Mouse (Mus musculus): ENCODE measurements around the gene Grin2d. TPM values are rescaled to one million over a fixed set of nuclear protein-coding genes. Genes with fewer than 3 reads are reported as not detected.
A peak's percentile ranks its signal among the peaks of the same experiment; 100 is the strongest.

Grin2d gene
- polyA plus RNA-seq, 1 experiment from 2014 or later = 0.37 TPM

- Histone ChIP-seq H3K27me3 (replicated peaks; ENCODE audit: control insufficient read depth, insufficient read depth, low read length) (no peaks in the 10 kb centered on the region), H3K9ac (ENCODE audit: low read length) (no peak overlapping the region), H3K27ac (ENCODE audit: low read depth) (no peak overlapping the region), H3K4me3 (ENCODE audit: low read depth, low read length) (no peak overlapping the region), H3K4me1 (replicated peaks; ENCODE audit: control insufficient read depth, insufficient read depth, low read length) (no peaks in the 10 kb centered on the region; the same call in 1 of the 2 replicates), H3K4me2 (ENCODE audit: low read length) (no peak overlapping the region), H3K36me3 (ENCODE audit: control insufficient read depth, insufficient read depth, low read length) (no peaks in the 10 kb centered on the region), H3K9me3 (ENCODE audit: control insufficient read depth, low read length) (no peaks in the 10 kb centered on the region)
- ATAC-seq (replicated peaks; ENCODE audit: low FRiP score, low TSS enrichment, low read depth) (no peak), DNase-seq (ENCODE audit: low spot score) (no peak)
- 87% methylated on average over 2 of the region's 2 CpGs for WGBS
These were observed 14.5 kb upstream of the Grin2d start for GRCm38 (mm10) chr7:45892651-45893050.

GRCm38 (mm10) chr7:45887246-45887645 lies 9.1 kb upstream of the Grin2d start:
- Histone ChIP-seq H3K9ac (ENCODE audit: low read length) (no peak overlapping the region), H3K36me3 (ENCODE audit: control insufficient read depth, insufficient read depth, low read length) (peaks cover 33% of the 10 kb centered on the region), H3K4me3 (ENCODE audit: low read depth, low read length) (no peak overlapping the region), H3K9me3 (ENCODE audit: control insufficient read depth, low read length) (no peaks in the 10 kb centered on the region), H3K4me2 (ENCODE audit: low read length) (no peak overlapping the region), H3K4me1 (replicated peaks; ENCODE audit: control insufficient read depth, insufficient read depth, low read length) (no peaks in the 10 kb centered on the region), H3K27me3 (replicated peaks; ENCODE audit: control insufficient read depth, insufficient read depth, low read length) (no peaks in the 10 kb centered on the region), H3K27ac (ENCODE audit: low read depth) (no peak overlapping the region)
- DNase-seq (ENCODE audit: low spot score) (no peak), ATAC-seq (replicated peaks; ENCODE audit: low FRiP score, low TSS enrichment, low read depth) (no peak)
- 39% methylated on average over 3 of the region's 3 CpGs for WGBS

GRCm38 (mm10) chr7:45881011-45881410 lies 2.8 kb upstream of the Grin2d start:
- Histone ChIP-seq H3K4me1 (replicated peaks; ENCODE audit: control insufficient read depth, insufficient read depth, low read length) (no peaks in the 10 kb centered on the region), H3K27me3 (replicated peaks; ENCODE audit: control insufficient read depth, insufficient read depth, low read length) (no peaks in the 10 kb centered on the region), H3K9me3 (ENCODE audit: control insufficient read depth, low read length) (0 out of 2 replicates have a peak, but pooled peaks cover 2% of the 10 kb centered on the region), H3K9ac (ENCODE audit: low read length) (no peak overlapping the region), H3K4me3 (ENCODE audit: low read depth, low read length) (no peak overlapping the region), H3K27ac (ENCODE audit: low read depth) (no peak overlapping the region), H3K4me2 (ENCODE audit: low read length) (no peak overlapping the region), H3K36me3 (ENCODE audit: control insufficient read depth, insufficient read depth, low read length) (peaks cover 92% of the 10 kb centered on the region)
- DNase-seq (ENCODE audit: low spot score) = no peak
- no peak for ATAC-seq (replicated peaks; ENCODE audit: low FRiP score, low TSS enrichment, low read depth)
- WGBS = 92% methylated on average over 2 of the region's 2 CpGs

- H3K9ac ChIP-seq (ENCODE audit: low read length) = no peak overlapping the region
- H3K4me3 ChIP-seq (ENCODE audit: low read depth, low read length) = no peak overlapping the region
- ATAC-seq (replicated peaks; ENCODE audit: low FRiP score, low TSS enrichment, low read depth) = no peak
- H3K4me1 ChIP-seq (replicated peaks; ENCODE audit: control insufficient read depth, insufficient read depth, low read length) = no peaks in the 10 kb centered on the region
- 0 out of 2 replicates have a peak, but pooled peaks cover 2% of the 10 kb centered on the region for H3K9me3 ChIP-seq (ENCODE audit: control insufficient read depth, low read length)
- peaks cover 96% of the 10 kb centered on the region for H3K36me3 ChIP-seq (ENCODE audit: control insufficient read depth, insufficient read depth, low read length)
- no peak overlapping the region for H3K4me2 ChIP-seq (ENCODE audit: low read length)
- 94% methylated on average over 4 of the region's 4 CpGs for WGBS
- H3K27ac ChIP-seq (ENCODE audit: low read depth) = no peak overlapping the region
- DNase-seq (ENCODE audit: low spot score) = no peak
- no peaks in the 10 kb centered on the region for H3K27me3 ChIP-seq (replicated peaks; ENCODE audit: control insufficient read depth, insufficient read depth, low read length)
These were observed 2.4 kb upstream of the Grin2d start for GRCm38 (mm10) chr7:45880531-45880930.

- Histone ChIP-seq H3K27me3 (replicated peaks; ENCODE audit: control insufficient read depth, insufficient read depth, low read length) (no peaks in the 10 kb centered on the region), H3K9ac (ENCODE audit: low read length) (no peak overlapping the region), H3K36me3 (ENCODE audit: control insufficient read depth, insufficient read depth, low read length) (peaks cover 70% of the 10 kb centered on the region), H3K27ac (ENCODE audit: low read depth) (no peak overlapping the region), H3K4me1 (replicated peaks; ENCODE audit: control insufficient read depth, insufficient read depth, low read length) (peaks cover 11% of the 10 kb centered on the region), H3K9me3 (ENCODE audit: control insufficient read depth, low read length) (0 out of 2 replicates have a peak, but pooled peaks cover 2% of the 10 kb centered on the region), H3K4me2 (ENCODE audit: low read length) (no peak overlapping the region), H3K4me3 (ENCODE audit: low read depth, low read length) (no peak overlapping the region)
- no peak for DNase-seq (ENCODE audit: low spot score)
- ATAC-seq (replicated peaks; ENCODE audit: low FRiP score, low TSS enrichment, low read depth) = no peak
- whole genome bisulfite sequencing = 93% methylated on average over 7 of the region's 7 CpGs
These were observed 1.3 kb downstream of the Grin2d start for GRCm38 (mm10) chr7:45876895-45877294.

- peaks cover 34% of the 10 kb centered on the region for H3K27me3 ChIP-seq (replicated peaks; ENCODE audit: control insufficient read depth, insufficient read depth, low read length)
- peak overlapping the region; percentile 92 for H3K4me2 ChIP-seq (ENCODE audit: low read length)
- H3K9ac ChIP-seq (ENCODE audit: low read length) = peak overlapping the region; percentile 82
- DNase-seq (ENCODE audit: low spot score) (peak; percentile 79), ATAC-seq (replicated peaks; ENCODE audit: low FRiP score, low TSS enrichment, low read depth) (peak; percentile 57)
- WGBS = 2% methylated on average over 28 of the region's 28 CpGs
- peaks cover 27% of the 10 kb centered on the region for H3K4me1 ChIP-seq (replicated peaks; ENCODE audit: control insufficient read depth, insufficient read depth, low read length)
- H3K4me3 ChIP-seq (ENCODE audit: low read depth, low read length) = peak overlapping the region; percentile 75
- peak overlapping the region; percentile 81 for H3K27ac ChIP-seq (ENCODE audit: low read depth)
- no peaks in the 10 kb centered on the region for H3K9me3 ChIP-seq (ENCODE audit: control insufficient read depth, low read length)
- H3K36me3 ChIP-seq (ENCODE audit: control insufficient read depth, insufficient read depth, low read length) = peaks cover 36% of the 10 kb centered on the region
These were observed 4.9 kb downstream of the Grin2d start for GRCm38 (mm10) chr7:45873061-45873947.

- WGBS = under 1% methylated on average over 18 of the region's 18 CpGs
- peak; percentile 94 for DNase-seq (ENCODE audit: low spot score)
- ATAC-seq (replicated peaks; ENCODE audit: low FRiP score, low TSS enrichment, low read depth) = peak; percentile 71
These were observed 5.6 kb downstream of the Grin2d start, which contains the start of gene Kdelr1 for GRCm38 (mm10) chr7:45872624-45873023. TSS of gene Kdelr1 (plus strand) at chr7:45872772.

GRCm38 (mm10) chr7:45870282-45871058 lies 7.7 kb downstream of the Grin2d start:
- ATAC-seq (replicated peaks; ENCODE audit: low FRiP score, low TSS enrichment, low read depth) (no peak), DNase-seq (ENCODE audit: low spot score) (no peak)
- H3K36me3 ChIP-seq (ENCODE audit: control insufficient read depth, insufficient read depth, low read length) = peaks cover 9% of the 10 kb centered on the region
- peak overlapping the region; percentile 14 for H3K9ac ChIP-seq (ENCODE audit: low read length)
- H3K4me1 ChIP-seq (replicated peaks; ENCODE audit: control insufficient read depth, insufficient read depth, low read length) = peaks cover 44% of the 10 kb centered on the region
- peaks cover 45% of the 10 kb centered on the region for H3K27me3 ChIP-seq (replicated peaks; ENCODE audit: control insufficient read depth, insufficient read depth, low read length)
- H3K9me3 ChIP-seq (ENCODE audit: control insufficient read depth, low read length) = no peaks in the 10 kb centered on the region
- no peak overlapping the region for H3K27ac ChIP-seq (ENCODE audit: low read depth)
- H3K4me3 ChIP-seq (ENCODE audit: low read depth, low read length) = peak overlapping the region; percentile 22
- H3K4me2 ChIP-seq (ENCODE audit: low read length) = peak overlapping the region; percentile 42
- WGBS = 3% methylated on average over 30 of the region's 30 CpGs

More at GRCm38 (mm10) chr7:45872624-45873023, 5.6 kb downstream of the Grin2d start, which contains the start of gene Kdelr1:
- H3K4me3 ChIP-seq (ENCODE audit: low read depth, low read length) = peak within 1 kb of the TSS; percentile 75
- peaks cover 39% of the 10 kb centered on the region for H3K27me3 ChIP-seq (replicated peaks; ENCODE audit: control insufficient read depth, insufficient read depth, low read length)
- peaks cover 34% of the 10 kb centered on the region for H3K4me1 ChIP-seq (replicated peaks; ENCODE audit: control insufficient read depth, insufficient read depth, low read length)
- H3K36me3 ChIP-seq (ENCODE audit: control insufficient read depth, insufficient read depth, low read length) = peaks cover 31% of the 10 kb centered on the region
- H3K27ac ChIP-seq (ENCODE audit: low read depth) = peak within 1 kb of the TSS; percentile 81
- no peaks in the 10 kb centered on the region for H3K9me3 ChIP-seq (ENCODE audit: control insufficient read depth, low read length)
- peak within 1 kb of the TSS; percentile 82 for H3K9ac ChIP-seq (ENCODE audit: low read length)
- H3K4me2 ChIP-seq (ENCODE audit: low read length) = peak within 1 kb of the TSS; percentile 92

Measured in intestine, embryonic 14.5 days (tissue).